Mouse (Mus musculus): ENCODE results near the gene Bbx.

The Bbx gene

DNA sequence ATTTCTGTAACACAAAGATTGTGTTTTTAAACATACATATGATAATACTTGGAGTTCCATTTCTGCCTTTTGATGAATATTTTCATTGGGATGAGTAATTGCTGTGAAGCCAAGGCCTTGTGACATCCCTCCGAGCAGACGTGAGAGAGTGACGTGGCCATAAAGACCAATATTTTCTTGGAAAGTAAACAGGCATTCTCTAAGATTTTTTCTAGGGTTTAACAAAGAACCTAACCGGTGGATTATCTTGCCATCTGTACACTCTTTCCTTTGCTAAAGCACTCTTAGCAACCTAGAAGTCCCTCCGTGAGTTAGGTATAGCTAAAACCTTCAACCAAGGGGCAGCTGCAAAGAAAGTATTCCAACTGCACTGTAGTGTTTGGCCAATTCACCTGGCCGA is 32.4 kb downstream of the Bbx start:
- no peak for DNase-seq (ENCODE audit: low read depth, low spot score)

DNA sequence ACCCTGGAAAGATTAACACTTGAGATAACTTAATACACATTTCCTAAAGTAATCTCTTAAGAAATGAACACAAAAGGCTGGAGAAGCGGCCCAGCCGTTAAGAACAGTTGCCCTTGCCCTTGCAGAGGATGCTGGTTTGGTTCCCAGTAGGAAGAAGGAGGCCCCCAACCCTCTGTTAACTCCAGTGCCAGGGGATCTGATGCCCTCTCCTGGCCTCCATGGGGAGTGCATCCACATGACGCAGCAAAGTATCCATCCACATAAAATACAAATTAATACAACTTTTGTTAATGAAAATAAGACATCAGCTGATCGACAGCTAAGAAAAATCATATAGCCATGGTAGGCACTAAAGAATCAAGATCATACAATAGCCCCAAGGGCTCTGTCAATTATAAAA is 33.6 kb downstream of the Bbx start:
- no peak for DNase-seq (ENCODE audit: low read depth, low spot score)

DNA sequence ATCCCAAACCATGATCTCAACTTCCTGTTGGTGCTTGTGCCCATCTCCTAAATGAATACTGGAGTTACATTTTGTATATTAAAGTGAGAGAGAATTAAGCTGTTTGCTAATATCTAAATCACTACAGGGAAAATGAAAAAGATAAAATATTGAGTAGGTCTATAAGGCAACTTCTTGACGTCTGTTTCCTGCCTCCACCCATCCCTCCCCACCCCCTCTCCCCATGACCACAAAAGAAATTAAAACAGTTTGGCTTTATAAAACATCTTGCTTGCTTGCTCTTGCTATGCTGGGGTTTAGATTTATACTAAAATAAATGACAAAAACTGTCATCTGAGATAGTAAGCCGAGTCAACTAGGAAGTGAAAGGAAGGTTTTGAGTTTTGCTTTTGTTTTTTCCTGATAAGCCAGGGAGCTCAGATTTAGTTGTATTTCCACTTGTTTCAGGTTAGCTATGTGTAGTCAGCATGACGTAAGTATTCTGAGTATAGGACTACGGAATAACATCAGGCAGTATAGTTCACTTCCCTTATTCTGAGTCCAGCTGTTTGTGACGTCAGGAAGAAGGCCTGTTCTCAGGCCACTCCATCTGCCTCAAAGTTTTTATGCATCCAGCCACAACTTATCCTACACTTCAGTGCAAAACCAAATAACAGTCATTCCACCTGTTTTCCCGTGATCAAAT is 36.1 kb downstream of the Bbx start:
- no peak for DNase-seq (ENCODE audit: low read depth, low spot score)

DNA sequence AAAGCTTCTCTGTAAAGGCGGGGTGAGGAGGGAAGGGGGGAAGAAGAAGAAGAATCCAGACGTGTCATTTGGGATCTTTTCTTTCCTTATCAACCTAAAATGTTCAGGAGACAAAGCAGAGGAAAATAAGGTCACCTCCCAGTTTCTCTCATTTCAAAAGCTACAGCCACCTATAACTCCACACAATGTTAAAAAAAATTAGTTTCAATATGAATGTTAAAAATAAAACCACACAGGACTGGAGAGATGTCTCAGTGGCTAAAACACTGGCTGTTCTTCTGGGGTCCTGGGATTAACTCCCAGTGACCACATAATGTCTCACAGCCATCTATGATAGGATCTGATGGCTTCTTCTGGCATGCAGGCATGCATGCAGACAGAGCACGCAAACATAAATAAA is 43.7 kb downstream of the Bbx start:
- no peak for DNase-seq (ENCODE audit: low read depth, low spot score)

DNA sequence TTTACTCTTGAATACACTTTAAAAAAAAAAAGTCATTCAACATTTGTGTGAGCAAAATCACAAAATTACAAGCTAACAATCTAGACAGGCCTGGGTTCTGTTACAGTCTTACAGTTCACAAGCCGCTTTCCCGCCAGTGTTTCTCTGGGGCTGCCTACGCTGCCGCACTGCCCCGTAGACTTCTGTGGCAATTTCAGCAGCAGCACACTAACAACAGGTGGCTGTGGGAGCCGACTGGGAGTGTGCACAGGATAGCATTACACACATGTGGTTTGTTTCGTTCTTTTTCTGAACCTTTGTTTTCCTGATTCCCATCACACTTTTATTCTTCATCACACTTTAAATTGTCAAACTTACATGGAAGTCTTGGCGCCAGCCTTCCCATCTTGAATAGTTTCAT is 48.6 kb downstream of the Bbx start:
- no peak for DNase-seq (ENCODE audit: low read depth, low spot score)

DNA sequence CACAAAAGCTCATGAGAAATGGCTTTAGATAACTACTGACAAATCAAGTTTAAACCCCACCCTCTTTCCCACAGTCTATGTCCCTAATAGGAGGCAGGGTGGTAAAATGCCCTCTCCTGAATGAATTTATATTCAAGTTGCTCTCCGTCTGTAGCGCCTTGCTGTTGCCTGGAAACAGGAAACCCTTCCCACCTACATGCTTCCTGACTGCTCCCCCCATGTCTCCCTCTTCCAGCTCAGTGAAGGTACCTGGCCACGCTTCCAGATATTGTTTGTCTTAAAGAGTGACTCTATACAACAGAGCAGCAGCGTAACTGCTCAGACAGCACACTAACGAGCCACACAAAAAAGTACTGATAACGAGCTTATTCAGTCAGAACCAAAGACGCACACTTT is 50.8 kb downstream of the Bbx start:
- peak; percentile 22 for DNase-seq (ENCODE audit: low read depth, low spot score)

DNA sequence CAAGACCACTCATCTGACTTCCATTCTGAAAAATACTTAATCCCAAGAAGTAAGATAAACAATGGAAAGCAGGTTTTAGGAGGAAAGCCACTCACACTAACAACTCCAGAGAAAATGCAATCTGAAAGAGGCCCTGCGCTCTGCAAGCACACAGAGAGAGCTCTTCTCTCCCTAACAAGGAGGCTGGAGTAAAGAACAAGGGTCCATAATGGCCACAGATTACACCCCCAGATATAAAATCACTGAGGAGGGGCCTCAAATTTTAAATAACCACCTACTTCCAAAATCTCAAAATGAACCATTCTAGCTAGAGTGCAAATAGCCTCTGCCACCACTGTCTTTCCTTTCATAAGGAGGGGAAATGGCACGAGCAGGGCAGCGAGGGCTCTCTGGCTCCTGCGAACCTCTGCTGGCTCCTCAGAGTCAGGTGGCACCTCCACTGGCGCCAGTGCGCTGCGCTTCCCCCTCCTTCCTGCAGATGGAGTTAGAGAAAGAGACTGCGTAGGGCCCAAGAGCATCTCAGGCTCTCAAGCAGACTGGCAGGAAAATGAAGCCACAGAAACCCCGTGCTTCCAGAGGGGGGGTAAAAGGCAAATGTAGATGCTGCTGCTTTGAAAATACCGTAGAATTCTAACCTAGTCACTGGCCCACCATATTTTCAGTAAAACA is 51.4 kb downstream of the Bbx start:
- DNase-seq (ENCODE audit: low read depth, low spot score): peak; percentile 55

DNA sequence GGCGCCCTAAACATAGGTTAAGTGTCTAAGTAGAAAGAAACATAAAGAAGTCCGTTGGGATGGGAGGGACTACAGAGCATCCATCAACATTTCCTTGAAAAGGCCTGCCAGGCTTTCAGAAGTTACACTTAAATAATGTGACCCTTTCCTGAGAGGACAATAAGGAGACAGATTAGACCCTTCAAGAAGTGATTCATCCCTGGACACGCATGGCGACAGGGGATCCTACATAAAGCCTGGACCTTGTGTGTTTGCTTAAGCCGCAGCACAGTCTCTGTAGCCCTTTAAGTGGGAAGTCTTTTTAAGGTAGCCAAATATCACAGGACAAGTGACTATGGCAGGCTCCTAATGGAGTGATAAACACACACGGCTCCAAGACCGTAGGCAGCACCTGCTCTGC is 52.0 kb downstream of the Bbx start:
- DNase-seq (ENCODE audit: low read depth, low spot score): no peak

DNA sequence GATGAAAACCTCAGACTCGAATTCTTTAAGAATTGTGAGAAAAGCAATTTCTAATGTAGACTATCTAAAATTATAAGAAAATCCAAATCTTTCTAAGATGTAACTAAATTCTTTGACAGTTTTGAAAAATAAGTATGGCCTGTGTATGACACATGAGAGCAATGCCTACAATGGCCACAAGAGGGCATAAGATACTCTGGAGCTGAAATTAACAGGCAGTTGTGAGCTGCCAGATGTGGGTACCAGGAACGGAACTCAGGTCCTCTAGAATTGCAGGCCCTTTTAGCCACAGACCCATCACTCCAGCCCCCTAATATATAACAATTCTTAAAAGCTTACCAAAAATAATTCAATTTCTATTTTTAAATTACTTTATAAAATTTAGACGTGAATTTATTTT is 57.6 kb downstream of the Bbx start:
- no peak for DNase-seq (ENCODE audit: low read depth, low spot score)

DNA sequence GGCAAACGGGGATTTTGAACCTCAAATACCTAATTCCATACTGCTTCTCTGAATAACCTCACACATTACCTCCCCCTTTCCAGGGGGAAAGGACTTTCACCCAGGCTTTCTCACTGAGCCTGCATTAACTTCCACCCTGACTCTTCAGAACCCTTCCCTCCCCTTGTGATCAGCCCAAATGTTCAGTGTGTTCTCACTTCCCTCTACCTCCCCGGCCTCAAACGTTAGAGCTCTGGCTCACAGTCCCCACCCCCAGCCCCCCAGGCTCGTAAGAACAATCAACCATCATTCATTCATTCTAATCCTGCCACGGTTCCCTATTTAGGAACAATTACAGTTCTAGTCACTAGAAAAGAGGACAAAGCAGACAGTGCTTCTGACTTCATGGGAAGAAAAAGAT is 58.5 kb downstream of the Bbx start:
- DNase-seq (ENCODE audit: low read depth, low spot score): no peak

DNA sequence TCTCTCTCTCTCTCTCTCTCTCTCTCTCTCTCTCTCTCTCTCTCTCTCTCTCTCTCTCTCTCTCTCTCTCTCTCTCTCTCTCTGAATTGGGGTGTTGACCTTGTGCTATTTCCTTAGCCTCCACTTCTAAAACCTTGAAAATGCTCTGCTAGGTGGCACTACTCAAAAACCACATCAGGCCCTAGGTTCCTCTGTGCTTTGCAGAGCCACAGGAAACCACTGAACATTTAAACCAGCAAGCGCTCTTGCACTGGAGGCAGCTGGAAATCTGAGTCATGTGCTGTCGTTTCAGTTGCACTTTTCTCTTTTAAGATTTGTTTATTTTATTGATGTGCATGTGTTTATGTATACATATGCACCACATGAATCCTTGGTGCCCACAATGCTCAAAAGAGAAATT is 59.6 kb downstream of the Bbx start:
- no peak for DNase-seq (ENCODE audit: low read depth, low spot score)

DNA sequence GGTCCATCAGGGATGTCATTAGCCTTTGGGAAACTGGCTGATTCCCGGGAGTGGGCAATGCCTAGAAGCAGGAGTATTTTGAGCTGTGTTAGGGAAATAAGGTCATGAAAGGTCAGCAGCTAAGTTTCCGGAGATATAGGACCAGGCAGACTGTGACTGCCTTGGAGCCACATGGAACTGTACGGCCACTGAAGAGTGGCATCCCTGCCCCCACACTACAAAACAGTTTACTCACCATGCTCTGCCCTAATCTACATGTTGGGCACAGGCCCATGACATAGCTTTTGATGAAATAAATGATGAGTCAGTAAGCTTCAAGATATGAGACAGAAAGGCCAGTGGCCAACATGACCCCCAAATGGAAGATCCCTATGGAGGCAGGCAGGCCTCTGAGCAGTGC is 60.7 kb downstream of the Bbx start:
- DNase-seq (ENCODE audit: low read depth, low spot score): no peak

DNA sequence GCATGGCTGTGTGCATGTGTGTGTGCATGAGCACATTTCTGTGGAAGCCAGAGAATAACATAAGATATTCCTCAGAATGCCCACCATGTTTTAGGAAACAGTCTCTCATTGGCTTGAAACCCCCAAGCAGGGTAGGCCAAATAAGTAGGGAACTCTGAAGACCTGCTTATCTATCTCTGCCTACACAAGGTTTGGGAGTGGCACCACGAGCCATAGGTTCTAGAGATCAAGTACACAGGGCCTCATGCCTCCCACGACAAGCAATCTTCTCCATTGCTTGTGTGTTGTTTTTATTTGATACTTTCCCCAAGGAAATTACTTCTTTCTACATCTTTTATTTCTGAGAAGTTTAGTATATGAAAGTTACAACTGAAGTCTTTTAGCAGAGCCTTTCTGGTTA is 61.8 kb downstream of the Bbx start:
- DNase-seq (ENCODE audit: low read depth, low spot score): no peak

DNA sequence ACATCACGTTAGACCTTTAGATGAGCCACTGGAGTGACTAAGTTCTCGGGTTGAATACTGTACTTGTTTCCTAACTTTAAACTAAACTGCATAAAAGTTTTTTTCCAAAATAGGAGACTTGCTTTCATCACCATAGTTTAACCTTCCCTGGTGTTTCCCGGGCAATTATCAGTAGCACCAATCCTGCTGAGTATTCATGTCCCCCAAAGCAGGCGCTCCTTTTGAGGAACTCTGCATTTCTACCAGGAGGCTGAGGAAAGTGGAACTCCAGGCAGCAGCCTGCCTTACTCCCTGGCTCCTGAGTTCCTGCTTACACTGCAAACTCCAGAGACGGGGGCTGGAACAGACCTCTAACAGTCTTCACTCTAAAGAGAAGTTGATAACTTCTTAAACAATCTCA is 65.6 kb downstream of the Bbx start:
- DNase-seq (ENCODE audit: low read depth, low spot score): no peak

DNA sequence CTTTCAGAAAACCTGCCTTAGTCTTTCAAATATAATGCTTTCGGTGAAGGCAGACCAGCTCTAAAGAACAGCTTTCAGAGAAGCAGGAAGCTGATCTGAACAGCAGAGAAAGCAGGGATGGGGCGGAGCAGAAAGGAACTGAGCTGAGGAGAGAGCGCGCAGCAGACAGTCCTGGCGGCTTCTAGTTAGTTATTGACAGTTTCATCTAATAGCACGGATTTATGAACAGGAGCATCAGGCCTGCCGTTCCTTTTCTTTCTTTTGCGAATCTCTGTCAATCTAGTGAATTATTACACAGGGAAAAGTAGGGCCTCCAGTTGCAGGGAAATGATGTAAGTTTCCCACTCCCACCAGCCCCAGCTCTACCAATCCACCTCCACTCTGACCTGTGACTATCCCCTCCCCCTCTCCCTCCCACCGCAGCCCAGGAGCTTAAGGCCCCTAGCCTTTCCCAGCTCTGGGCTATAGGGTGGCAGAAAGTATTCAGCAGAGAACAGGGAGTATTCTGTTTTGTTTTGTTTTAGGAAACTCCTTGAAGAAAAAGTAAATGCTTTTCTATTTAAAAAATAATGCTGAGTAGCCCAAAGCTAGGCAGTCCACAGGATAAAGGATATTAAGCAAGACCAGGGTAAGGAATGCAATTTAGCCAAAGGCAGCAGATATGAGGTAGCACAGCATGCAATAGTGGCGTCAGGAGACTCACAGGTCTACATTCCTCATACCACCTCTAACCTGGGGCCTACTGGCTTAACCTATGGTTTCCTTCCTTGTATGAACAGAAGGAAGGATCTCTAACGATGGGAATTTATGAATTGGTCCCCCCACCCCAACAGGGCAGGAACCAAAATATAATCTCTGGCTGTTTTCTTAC is 67.8 kb downstream of the Bbx start:
- DNase-seq (ENCODE audit: low read depth, low spot score): peak; percentile 40

DNA sequence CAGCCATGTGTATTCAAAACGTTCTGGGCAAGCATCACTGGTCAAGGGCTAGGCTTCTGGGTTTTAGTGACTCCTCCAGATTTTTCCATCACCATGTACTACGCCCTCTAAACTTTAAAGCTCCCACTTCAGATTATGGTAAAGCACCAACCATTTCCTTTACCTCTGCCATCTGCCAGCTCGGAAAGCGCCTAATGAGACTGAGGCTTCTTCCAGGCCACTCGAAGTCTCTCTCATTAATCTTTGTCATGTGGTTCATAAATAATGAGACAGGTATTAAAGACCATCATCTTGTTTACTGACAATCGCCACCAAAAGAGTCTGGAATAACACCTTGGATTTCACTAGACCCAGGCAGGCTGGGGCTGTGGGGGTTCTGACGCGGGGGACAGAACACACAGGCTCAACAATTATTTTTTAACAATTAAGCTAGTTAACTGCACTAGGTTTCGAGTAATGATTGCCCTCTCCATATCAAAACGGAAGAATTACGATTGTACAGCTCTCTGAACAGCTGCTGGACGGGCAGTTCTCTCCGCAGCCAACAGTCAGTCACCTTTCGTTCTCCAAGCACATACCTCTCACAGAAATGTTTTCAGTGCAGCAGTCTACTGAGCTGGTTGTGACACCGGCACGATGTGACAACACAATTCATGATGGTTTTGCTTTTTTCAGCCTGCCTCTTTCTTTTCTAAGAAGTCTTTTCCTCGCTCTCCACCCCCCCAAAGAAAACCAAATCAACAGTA is 68.6 kb downstream of the Bbx start:
- DNase-seq (ENCODE audit: low read depth, low spot score): no peak

DNA sequence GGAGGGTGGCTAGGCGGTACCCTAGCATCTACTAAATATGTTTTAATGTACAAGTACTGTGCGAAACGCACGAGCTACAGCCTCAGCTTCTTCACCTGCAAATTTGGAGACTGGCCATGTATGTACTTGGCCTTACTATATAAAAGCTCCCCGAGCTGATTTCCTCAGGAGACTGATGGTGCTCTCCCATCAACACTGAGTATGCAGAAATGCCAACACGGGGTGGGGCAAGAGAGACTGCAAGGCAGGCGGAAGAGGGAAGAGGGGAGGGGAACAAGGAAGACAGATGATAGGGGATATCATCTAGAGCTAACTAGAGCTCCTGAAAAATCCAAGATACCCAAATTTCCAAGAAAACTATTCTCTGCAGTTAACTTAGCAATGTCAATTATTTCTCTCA is 71.6 kb downstream of the Bbx start:
- DNase-seq (ENCODE audit: low read depth, low spot score): no peak

DNA sequence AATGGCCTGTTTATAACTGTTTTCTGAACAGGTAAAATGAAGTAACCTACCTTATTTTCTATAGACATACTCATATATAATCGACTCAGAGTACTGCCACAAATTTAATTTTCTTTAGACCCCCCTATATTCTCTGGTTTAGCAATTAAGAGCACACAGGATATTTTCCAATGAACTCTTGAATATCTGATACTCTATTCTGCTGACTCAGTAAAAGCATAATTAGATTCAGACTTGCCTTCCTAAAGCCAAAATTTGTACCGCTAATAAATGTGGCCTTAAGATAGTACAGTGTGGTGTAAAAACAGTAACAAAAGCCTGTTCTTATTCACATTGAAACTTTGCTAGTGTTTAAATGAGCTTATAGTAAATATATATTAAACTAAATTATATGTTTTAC is 102.5 kb downstream of the Bbx start:
- DNase-seq (ENCODE audit: low read depth, low spot score): no peak

DNA sequence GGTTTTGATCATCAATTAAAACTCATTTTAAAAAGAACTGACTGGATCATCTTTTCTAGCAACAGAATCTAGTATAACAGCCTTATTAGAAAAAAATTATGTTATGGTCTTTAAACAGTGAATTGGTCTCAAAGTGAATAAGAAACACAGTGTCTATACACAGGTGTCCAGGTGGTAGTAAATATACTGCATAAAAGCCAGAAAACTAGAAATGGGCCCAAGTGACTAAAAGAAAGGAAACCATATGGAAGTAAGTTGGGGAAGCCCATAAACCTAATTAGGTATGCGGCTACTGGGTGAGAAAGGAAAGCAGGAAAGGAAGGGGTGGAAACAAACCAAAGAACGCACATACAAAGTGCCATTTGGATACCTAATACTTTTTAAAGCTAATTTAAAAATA is 107.4 kb downstream of the Bbx start:
- DNase-seq (ENCODE audit: low read depth, low spot score): no peak

DNA sequence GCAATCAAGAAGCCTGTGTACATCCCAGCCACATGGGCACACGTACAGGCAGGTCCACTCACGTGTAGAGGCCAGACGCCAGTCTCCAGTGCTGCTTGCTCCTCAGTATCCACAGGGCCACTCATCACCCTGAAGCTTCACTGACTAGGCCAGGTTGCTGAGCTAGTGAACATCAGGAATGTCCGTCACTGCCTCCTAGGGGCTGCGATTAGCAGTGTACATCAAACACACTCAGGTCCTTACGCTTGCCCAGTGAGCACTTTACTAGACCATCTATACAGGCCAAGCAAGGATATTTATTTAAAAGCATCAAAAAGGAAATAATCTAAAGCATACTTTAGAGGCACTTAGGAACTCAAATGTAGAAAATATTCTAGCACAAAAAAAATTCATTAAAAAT is 107.9 kb downstream of the Bbx start:
- DNase-seq (ENCODE audit: low read depth, low spot score): no peak

DNA sequence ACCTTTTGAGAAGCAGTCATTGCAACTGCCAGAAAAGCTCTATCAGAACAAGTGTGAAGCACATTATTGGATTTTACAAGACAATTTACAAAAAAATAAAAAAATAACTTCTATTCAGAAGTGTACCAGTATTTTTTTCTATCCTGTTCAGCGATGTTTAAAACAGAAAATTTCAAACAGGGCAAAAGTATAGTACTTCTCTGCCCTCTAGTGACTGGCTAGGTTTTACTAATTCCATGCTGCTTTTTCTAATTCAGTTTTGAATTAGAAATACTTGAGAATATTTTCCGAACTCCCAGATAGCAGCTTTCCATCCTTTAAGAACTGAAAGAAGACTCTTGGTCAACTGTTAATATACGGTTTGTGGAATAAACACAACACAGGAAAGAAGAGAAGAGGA is 110.8 kb downstream of the Bbx start:
- no peak for DNase-seq (ENCODE audit: low read depth, low spot score)

DNA sequence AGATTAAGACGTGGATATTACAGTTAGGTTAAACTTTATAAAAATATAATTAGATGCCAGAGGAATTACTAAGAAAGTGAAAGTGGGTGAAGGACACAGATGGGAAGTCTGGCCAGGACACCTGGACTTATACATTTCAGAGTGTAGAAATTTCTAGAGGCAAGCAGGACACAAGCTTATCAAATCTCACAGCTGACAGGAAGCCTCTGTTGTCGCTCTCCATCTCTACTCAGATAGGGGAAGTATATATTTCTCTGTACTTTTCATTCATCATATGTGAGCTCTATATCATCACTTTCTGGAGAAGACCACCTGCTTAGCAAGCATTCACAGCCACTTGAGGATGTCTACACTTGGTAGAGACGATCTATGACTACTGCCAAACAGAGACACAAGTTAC is 113.9 kb downstream of the Bbx start:
- no peak for DNase-seq (ENCODE audit: low read depth, low spot score)

All from brain, embryonic 18.5 days (tissue).